Mouse (Mus musculus) liver, adult (tissue): Measurements from ENCODE around the gene Myog.

ENCODE experiments used
- GATA4 ChIP-seq: IDR thresholded peaks from 2 replicates; pipeline ENCODE4 v1.6.1; 2014; ENCODE audit warnings: mild to moderate bottlenecking, low read length; ENCODE audit not compliant: insufficient replicate concordance

Myog gene

GRCm38 (mm10) chr1:134302568-134303238, 12.9 kb downstream of the Myog start:
- TF ChIP-seq GATA4 = no peak

GRCm38 (mm10) chr1:134304940-134305339, 15.2 kb downstream of the Myog start:
- TF ChIP-seq GATA4 = no peak

GRCm38 (mm10) chr1:134307409-134307808, 17.6 kb downstream of the Myog start:
- TF ChIP-seq GATA4 = no peak

GRCm38 (mm10) chr1:134310291-134310690, 20.5 kb downstream of the Myog start:
- no peak for TF ChIP-seq GATA4

- no peak for TF ChIP-seq GATA4
Measured at GRCm38 (mm10) chr1:134310729-134311128, 20.9 kb downstream of the Myog start.

GRCm38 (mm10) chr1:134311760-134312159, 22.0 kb downstream of the Myog start:
- no peak for TF ChIP-seq GATA4

- no peak for TF ChIP-seq GATA4
Measured at GRCm38 (mm10) chr1:134315181-134315580, 25.4 kb downstream of the Myog start.

GRCm38 (mm10) chr1:134316361-134316760, 26.6 kb downstream of the Myog start:
- no peak for TF ChIP-seq GATA4

- TF ChIP-seq GATA4 = no peak
Measured at GRCm38 (mm10) chr1:134318261-134318660, 28.5 kb downstream of the Myog start.

GRCm38 (mm10) chr1:134320691-134321301, 31.0 kb downstream of the Myog start:
- no peak for TF ChIP-seq GATA4

- no peak for TF ChIP-seq GATA4
Measured at GRCm38 (mm10) chr1:134322591-134322990, 32.8 kb downstream of the Myog start.

- no peak for TF ChIP-seq GATA4
Measured at GRCm38 (mm10) chr1:134326841-134327346, 37.1 kb downstream of the Myog start.

GRCm38 (mm10) chr1:134331879-134332635, 42.3 kb downstream of the Myog start:
- TF ChIP-seq GATA4 = no peak

- no peak for TF ChIP-seq GATA4
Measured at GRCm38 (mm10) chr1:134332770-134333271, 43.0 kb downstream of the Myog start, which contains the start of gene Ppfia4. Gene Ppfia4, minus strand, starts transcription at chr1:134332928.

- TF ChIP-seq GATA4 = no peak
Measured at GRCm38 (mm10) chr1:134333371-134334110, 43.8 kb downstream of the Myog start.
